Mouse (Mus musculus): ENCODE data around the gene Zbtb49. TPM values are rescaled to one million over a fixed set of nuclear protein-coding genes. Genes with fewer than 3 reads are reported as not detected.

Zbtb49 gene
- total RNA-seq, 1 experiment from 2014 or later: 9.4 TPM

DNA sequence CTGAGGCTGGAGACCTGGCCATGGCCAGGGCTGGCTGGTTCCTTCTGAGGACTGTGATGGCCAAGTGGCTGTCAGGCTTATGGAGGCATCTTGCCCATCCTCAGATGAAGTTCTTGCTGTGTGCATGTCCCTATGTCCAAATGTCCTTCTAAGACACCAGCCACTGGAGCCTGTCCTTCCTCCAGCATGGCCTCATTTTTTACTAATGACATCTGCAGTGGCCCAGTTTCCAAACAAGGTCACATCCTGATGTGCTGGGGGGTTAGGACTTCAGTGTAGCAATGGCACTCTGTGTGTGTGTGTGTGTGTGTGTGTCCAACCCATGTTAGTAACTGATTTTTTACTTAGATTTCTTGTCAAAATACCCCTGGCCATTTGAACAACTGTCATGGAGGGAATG, 24.3 kb downstream of the Zbtb49 start:
- peak; percentile 51 for DNase-seq

DNA sequence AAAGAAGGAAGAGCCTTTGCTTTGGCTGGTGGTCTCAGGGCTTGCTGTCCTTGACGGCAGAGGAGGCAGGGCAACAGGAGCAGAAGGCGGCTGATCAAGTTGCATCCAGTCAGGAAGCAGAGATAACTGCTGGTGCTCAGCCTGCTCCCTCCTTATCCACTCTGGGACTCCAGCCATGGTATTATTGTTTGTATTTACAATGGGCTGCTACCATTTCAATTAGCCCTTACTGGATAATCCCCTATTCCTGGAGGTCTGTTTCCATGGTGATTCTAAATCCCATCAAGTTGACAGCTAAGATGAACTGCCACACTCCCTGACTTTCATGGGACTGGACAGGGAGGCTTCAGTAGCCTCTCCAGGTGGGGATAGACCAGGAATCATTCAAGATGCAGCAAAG, 25.3 kb downstream of the Zbtb49 start:
- DNase-seq: no peak

DNA sequence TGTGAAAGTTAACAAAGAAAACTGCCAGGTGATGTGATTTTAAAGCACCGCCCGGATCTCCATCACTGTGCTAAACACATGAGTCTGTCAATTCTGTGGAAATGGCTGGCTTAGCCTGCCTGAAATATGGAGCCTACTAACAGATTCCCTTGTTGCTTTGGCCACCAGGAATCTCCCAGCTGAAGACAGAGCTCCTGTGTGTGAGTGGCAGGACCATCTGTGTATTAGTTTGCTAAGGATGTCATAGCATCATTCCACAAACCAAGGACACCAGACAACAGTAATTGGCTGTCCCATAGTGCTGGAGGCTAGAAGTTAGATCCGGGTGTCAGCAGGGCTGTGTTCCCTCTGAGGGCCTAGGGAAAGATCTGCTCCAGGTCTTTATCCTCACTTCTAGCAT, 29.4 kb downstream of the Zbtb49 start:
- DNase-seq: no peak

DNA sequence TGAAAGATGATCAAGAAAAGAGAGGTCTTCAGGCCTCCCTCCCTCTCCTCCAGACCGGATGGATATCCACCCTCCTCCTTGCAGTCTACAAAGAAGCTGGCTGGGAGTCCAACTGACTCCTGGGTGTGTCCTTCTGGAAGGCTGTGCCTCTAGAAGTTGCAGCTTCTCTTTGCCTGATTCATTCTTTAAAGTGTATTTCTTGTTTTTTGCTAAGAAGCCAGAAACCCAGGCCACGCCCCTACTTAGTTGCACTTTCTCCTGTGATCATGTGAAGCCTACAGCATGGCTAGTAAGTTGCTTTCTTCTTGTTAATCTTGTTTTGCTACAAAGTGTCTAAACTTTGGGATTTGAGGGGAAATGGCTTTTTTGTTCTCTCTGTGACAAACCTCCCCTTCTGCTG, 33.3 kb downstream of the Zbtb49 start:
- DNase-seq: no peak

DNA sequence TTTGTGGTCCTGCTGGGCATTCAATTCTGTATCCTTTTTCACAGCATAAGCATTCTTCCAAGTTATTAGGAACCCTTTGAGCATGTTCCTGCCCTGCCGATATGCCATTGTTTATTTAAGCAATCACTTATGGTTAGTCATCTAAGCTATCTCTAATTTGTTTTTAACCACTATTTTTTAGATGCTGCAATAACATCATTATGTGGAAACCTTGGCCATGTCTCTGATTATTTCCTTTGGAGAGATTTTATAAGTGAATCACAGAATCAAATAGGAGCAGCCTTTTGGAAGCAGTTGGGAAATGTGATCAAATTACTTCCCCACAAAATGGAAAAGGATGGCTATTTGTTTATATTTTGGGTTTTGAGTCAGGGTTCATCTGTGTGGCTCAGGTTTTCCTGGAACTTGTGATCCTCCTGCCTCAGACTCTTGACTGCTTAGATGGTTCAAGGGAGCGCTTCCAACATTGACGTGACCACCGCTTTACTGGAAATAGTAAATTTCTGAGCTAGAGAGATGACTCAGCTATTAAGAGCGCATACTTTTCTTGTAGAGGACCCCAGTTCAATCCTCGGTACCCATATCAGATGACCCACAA, 35.5 kb downstream of the Zbtb49 start:
- DNase-seq: no peak

DNA sequence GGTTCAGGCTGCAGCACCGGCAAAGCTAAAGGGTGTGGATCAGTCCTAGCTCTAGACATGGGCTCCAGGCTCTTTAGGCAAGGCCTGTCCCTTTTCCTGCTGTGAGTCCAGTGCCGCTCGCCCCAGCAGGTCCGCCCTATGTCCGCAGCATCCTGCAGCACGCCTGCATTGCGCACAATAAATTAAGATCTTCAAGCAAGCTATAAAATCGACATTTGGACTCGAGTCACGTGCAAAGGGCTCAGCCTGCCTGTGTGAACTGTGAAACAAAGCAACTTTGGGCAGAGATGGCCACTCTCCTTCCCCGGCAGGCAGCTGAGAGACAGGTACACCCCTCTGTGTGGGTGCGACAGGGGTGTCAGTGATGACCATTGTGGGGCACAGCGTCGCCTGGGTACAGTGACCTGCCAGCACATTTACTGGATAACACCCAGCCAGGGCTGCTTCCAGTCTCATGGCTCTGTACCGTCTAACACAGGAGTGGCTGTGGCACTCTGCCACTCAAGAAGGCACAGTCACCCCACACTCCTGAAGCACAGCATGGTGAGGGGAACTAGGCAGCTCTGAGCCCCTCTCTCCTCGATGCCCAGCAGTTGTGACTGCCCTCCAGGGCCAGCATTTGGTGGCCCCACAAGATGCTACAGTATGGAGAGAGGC, 45.9 kb downstream of the Zbtb49 start:
- DNase-seq: no peak

DNA sequence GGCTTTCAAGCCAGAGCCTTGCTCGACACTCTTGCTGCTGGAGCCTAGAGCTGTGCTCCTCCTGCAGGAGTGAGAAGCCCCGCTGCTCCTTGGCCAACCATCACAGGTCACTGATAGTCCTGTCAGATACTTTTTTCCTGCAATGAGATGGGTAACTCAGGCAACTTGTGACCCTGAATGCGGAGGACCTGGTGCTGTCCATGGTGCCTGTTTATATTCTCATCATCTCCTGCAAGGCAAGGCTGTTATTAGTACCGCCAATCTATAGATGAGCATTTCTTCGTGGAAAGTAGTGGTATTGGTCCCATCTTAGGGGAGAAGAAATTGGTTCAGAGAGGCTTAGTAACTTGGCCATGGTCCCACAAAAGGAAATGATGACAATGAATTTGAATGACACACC, 46.5 kb downstream of the Zbtb49 start:
- DNase-seq: no peak

DNA sequence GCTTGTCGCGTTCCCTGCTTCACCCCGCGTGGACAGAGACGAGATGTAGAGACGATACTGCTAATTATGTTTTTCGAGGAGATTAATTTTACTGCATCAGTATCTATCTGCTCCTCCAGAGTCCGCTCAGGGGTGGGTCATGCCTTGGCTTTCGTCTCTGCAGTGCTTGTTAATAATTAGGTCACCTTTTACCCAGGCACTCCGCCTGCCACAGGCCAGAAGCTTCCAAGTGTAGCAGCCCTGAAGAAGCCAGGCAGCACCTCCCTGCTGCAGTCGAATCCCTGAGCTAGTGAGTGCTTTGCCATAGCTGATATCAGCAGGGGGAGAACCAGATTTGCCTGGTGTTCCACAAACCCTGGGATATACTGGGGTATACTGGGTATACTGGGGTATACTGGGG, 51.8 kb downstream of the Zbtb49 start:
- DNase-seq: no peak

DNA sequence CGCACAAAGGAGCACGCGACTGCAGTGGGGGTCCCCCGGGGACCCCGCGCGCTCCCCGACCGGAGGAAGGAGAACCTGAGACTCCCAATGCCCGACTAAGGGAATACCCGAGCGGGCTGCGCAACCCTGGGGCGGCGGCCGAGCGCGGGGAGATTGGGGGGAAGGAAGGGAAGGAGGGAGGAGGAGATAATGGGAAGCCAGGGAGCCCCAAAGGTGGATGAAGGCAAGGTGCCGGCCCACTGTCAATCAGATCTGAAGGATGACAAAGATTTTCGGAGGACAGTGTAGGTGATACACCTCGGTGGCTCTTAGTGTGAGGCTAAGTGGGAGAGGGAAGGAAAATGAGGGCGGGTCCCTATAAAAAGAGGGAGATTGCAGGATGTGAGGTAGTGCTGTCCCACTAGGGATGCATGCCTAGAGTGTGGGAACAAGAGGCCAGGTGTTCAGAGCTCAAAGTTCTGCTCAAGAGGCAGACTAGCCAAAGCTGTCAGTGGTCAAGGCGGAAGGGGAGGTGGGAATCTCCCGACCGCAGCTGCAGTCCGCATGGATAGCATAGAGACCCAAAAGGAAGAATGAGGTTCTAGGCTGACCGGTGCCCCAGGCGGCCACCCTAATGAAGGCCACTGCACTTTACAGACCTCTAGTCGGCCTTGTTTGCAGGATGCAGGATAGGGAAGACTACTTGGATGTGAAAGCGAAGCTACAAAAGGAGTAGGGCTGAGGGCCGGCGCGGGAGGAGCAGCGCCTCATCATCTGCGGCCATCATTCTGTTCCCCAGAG, 60.4 kb downstream of the Zbtb49 start, which contains the start of gene Nsg1:
Nsg1 (minus strand) TSS at position 274 of the 780 bp plus-strand sequence.
- DNase-seq: no peak

DNA sequence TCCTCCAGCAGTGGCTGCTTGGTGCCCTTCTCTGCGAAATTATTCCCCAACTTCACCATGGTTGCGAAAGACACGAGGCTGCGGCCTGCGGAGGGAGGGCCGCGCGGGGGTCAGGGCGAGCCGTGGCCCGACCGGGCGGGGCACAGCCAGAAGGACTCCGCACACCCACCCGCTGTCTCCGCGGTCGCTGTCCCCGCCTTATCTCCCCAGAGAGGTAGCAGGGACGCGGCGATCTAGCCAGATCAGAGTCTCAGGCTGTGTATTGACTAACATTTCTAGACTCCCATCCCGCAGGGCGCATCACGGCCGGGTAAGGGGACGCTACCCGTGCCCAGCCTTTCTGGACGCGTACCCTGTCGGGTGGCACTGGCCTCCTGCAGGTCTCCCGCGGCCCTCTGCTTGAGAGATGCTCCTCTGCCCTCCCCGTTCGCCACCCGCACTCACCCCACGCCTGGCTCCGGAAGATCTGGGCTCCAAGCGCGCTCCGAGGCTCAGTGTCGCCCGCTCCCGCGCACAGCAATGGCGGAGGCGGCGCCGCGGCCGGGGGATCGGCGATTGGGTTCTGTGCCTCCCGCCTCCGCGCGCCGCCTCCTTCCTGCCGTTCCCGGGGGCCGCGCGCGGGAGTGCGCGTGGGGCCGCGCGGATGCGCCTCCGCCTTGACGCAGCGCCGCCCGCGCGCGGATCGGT, 61.2 kb downstream of the Zbtb49 start:
- peak; percentile 83 for DNase-seq

DNA sequence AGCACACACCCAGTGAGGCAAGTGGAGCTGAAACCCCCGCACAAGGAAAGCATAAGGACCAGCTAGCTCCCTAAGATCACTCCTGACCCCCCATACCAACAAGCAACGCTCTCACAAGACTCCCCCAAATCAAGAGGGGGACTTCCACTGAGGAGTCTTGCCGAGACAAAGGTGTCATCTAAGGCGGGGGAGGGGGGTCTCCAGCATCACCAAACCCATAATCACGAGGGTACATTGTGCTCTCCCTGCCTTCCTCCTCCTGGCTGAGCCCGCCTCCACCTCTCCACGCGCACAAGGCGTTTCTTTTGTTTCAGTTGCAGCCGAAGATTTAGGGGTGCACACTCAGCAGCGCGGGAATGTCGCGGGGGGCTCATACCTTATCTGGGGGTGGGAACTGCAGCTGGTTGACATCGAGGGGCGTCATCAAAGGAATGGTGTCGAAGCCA, 61.7 kb downstream of the Zbtb49 start:
- no peak for DNase-seq

DNA sequence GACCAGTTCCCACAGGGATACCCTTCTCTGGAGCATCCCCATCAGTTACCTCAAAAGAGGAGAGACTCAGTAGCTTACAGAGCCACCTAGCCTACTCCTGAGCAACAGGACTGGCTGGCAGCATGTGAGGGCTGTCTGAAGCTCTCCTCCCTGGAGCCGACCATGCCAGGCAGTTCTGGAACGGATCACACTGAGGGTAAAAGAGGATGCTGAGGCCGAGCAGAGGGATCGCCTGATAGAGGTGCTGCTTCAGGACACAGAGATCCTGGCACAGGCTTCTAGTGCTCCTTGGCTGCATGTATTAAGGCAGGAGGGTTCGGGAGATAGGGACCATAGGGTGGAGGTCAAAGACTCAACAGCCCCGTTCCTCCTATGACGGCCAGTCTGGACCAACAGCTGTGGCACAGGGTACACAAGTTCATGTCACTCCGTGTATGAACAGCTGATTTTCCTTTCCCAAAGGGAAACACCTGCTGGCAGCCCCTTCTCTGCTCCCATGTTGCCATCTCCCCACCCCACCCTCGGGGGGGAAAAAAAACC, 62.7 kb downstream of the Zbtb49 start:
- DNase-seq: no peak

DNA sequence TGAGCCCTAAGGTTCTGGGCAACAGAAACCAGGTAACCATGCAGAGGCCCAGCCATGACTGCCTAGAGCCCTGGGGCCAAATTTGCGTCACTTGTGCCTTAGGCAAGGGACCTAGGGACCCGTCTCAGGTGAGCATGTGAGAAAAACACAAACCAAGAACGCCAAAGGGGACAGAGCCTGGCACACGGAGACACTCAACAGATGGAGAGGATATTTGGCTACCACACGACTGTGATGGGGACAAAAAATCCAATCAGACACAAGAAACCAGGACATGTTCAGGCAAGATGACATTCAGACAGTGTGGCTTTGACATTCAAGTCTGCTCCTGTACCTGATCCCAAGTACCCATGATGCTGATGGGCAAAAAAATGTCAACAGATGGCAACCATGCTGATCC, 66.6 kb downstream of the Zbtb49 start:
- no peak for DNase-seq

DNA sequence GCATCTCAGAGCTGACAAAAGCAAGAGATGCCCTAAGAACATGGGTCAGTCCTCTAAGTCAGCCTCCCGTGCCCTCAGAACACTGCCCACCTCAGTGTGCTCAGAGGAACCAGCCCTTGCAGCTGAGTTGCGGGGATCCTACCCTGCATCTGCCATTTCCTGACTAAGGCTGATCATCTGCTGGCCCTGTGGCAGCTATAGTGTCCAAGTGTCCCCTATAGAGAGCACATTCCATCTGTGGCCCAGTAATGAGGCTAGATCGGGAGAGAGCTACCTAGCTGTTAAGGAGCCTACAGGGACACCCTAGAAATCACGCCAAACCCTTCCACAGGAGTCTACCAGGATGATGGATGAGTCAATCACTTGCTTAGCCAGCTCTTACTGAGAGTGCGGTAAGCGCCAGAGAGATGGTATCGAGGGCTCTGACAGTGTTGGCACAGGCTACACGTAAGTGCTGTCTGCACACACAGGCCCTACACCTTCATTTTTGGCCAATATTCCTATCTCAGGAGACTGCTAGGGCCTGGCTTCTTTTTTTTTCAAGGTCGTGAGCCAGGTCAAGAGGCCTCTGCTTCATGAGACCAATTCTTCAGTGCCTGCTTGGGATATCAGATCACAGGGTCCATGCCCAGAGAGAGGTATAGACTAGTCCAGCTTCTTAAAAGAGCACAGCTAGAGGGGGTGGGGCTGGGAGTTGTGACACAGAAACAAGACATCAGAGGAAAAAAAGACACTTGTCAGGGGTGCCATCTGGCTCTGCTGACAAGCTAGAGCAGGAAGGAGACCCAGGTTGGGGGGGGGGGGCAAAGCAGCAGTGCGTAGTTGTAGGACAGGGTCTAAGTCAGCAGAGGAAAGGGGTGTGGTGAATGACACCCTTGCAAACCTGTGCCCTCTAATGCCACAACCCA, 67.8 kb downstream of the Zbtb49 start:
- no peak for DNase-seq

DNA sequence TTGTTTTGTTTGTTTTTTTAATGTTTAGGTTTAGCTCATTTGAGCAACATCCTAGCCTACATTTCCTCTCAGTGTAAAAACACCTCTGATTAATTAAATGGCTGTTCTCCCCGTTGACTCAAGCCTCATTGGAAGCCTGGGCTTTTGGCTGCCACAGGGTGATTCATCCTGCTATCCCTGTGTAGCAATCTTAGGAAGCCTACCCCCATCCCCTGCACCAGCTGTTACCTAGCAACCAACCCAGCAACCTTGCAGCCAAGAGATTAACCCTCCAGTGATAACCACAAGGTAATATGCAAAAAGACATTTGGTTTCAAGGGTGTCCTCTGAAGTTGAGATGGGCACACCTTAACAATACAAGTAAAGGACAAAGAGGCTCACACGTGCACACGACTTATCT, 69.0 kb downstream of the Zbtb49 start:
- DNase-seq: peak; percentile 70

DNA sequence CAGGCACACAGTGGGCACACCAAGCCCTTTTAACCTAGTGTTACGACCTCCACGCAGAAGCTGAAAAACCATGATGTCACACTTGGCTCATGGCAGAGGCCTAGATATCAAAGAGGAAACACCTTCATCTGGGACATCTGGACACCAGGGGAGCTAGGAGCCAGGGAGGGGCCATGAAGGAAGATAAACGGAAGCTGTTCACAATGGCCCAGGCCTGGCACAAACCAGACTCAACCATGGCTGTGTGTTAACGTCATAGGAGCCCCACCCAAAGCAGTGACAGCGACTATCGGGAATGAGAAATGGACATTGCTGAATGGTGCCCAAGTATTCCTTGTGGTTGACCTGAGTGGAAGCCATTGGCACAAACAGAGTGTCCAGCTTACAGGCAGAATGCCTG, 73.7 kb downstream of the Zbtb49 start:
- DNase-seq: no peak

DNA sequence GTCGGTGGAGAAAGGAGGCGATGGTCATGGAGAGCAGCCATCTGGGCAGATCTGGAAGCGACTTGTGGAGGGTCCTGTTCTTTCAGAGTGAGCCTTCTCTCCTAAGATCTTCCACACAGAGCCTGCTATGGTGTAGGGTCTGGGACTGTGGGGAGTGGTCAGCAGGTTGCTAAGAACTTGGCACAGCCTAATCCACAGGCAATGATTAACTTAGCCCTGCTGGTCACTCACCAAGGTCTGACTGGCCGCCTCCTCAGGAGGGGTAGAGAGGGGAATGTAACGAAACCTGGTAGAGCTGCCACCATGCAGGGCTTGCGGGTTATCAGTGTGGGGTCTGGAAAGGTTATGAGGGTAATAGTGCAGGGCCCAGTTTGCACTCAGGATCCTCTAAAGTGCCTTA, 79.4 kb downstream of the Zbtb49 start:
- DNase-seq: no peak

Data from adrenal gland, postnatal 14 days (tissue).